Mouse (Mus musculus) layer of hippocampus, postnatal 10 days (tissue): Measurements from ENCODE around the gene Tnk2. TPM values are rescaled to one million over a fixed set of nuclear protein-coding genes. Genes with fewer than 3 reads are reported as not detected.

ENCODE experiments used
- DNase-seq, 2 experiments: peaks; one replicate each; pipeline ENCODE4 v3.0.0; 2021; ENCODE audit warnings: low spot score in 2 of 2
- total RNA-seq, 2 experiments: library from RNA; stranded (reverse); gene quantifications; 2 replicates each; pipeline ENCODE4 v1.2.3; 2021

The Tnk2 gene
- total RNA-seq, 2 experiments from 2014 or later, result 114 to 128 TPM

- DNase-seq, result no peak
These were observed 64.9 kb downstream of the Tnk2 start for GRCm38 (mm10) chr16:32708457-32709033.

- no peak for DNase-seq
These were observed 65.4 kb downstream of the Tnk2 start for GRCm38 (mm10) chr16:32709116-32709515.

DNA sequence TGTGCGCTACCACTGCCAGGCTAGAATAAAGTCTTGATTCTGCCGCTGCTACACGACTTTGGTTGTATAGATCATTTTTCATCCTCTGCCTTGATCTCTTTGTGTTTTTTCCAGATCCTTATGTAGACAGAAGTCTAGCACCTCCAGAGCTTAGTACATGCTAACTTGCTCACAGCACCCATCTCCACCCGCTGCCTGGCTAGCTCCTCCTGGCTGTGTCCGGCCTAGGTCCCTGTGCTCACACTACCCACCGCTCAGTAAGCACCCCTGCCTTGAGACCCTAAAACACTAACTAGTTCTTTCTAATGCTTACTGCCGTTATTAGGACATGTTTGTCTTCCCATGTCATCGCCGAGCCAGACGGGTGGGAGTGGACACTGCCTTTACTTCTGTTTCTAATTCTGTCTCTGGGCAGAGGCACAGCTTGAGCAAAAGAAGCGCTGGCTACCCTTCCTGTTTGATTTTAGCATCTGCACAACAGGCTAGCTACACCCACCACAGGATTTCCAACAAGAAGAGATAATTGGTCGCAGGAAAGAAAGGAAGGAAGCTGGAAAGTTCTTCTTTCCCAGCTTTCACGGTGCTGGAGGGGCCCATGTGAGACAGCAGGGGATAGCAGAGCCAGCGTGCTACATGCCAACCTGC lies 66.9 kb downstream of the Tnk2 start:
- no peak for DNase-seq

DNA sequence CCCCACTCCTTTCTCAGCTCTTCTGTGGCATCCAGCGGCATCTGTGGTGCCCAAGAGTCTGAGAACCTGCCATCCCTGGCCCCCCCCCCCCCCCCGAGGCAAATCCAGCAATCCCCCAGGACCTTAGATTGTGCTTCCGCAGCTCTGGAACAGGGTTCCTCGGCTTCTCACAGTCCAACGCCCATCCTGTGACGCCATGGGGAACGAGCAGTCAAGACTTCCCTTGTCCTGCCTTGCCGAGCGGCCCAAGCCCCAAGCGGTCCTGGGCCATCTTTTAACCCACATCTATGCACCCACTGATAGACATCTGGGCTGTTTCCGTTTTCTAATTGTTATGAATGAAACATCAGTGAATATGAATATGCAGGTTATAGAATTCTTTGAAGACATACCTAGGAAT lies 68.5 kb downstream of the Tnk2 start:
- no peak for DNase-seq

- DNase-seq, result no peak
These were observed 69.9 kb downstream of the Tnk2 start for GRCm38 (mm10) chr16:32713556-32713955.

DNA sequence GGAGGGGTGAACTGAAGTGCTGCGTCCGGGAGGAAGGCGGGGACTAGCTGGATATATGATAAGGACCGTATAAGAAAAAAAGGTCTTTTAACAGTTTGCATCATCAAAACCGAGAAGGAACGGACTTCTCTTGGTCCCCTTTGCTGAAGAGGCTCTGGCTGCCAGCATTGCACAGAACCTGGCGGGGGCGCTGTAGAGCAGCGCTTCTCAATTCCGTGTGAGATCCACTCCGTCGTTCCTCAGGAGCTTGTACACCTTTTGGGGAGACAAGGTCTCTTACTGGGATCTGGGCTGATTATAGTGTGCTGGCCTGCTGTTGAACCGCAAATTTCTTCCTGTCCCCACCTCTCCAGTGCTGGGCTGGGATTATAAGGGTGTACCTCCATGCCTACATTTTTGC lies 71.7 kb downstream of the Tnk2 start:
- peak in 1 of 2 experiments; percentile 28 for DNase-seq

GRCm38 (mm10) chr16:32723163-32723562 lies 79.5 kb downstream of the Tnk2 start:
- DNase-seq, result no peak

- DNase-seq, result no peak
These were observed 80.1 kb downstream of the Tnk2 start for GRCm38 (mm10) chr16:32723767-32724166.

GRCm38 (mm10) chr16:32724259-32724658 lies 80.6 kb downstream of the Tnk2 start:
- no peak for DNase-seq

- DNase-seq, result no peak
These were observed 82.8 kb downstream of the Tnk2 start for GRCm38 (mm10) chr16:32726501-32726900.

DNA sequence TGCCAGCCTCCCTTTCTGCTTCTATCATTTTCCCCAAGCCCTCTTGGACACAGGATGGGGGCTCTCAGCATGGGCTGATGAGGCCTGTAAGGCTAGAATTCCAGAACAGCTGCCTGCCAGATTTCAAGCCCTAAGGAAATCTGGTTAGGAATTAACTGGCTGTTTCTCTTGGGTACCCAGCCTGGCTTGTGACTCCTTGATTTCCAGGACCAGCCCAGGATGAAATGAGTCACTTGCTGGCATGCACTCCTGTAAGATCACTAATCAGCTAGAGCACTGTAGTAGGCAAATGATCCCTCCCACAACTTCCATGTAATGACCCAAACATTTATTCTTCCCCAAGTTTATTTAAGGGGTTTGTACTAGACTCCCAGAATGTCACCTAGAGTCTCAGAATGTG lies 84.6 kb downstream of the Tnk2 start:
- DNase-seq, result no peak

DNA sequence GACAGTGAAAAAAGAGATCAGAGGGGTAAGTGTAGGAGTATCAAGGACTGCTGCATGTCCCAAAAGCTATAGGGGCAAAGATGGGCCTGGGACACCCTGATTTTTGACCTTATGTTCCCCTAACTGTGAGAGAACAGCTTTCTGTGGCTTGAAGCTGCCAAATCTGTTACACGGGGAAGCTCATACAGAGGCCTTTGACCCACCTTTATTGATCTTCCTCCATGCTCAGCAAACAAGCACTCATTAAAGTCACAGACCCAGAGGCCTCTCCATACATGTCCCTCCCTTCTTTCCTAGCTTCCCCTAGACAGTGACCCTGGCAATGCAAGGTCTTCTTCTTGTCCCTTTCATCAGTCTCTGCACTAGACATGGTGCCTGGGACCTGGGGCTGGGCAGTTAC lies 85.1 kb downstream of the Tnk2 start:
- no peak for DNase-seq

Other genes with a start within 250 kb of the Tnk2 start
- gene Tm4sf19, start 243.4 kb upstream of the Tnk2 start, total RNA-seq, result not detected
- 10 to 100 TPM; 13.7 to 15.6 TPM for gene Tctex1d2, start 224.2 kb upstream of the Tnk2 start, total RNA-seq
- 10 to 100 TPM; 43.9 to 47.5 TPM for gene Pcyt1a, start 213.0 kb upstream of the Tnk2 start, total RNA-seq
- not detected for gene Slc51a, start 156.0 kb upstream of the Tnk2 start, total RNA-seq
- not detected for gene Zdhhc19, start 147.6 kb upstream of the Tnk2 start, total RNA-seq
- gene Tfrc, start 35.0 kb upstream of the Tnk2 start, total RNA-seq, result 100 to 1,000 TPM in 1 of 2 experiments, 10 to 100 TPM in 1; 97.9 to 112 TPM
- gene Muc4, start 92.0 kb downstream of the Tnk2 start, total RNA-seq, result not detected
- gene Muc20, start 153.6 kb downstream of the Tnk2 start, total RNA-seq, result not detected
- gene Smbd1, start 166.6 kb downstream of the Tnk2 start, total RNA-seq, result not detected
- gene Fyttd1, start 233.6 kb downstream of the Tnk2 start, total RNA-seq, result 100 to 1,000 TPM; 134 to 147 TPM
- 10 to 100 TPM; 55.0 to 61.3 TPM for gene Rubcn, start 233.9 kb downstream of the Tnk2 start, total RNA-seq